Mouse (Mus musculus): ENCODE data around the gene Kbtbd4. TPM values are rescaled to one million over a fixed set of nuclear protein-coding genes. Genes with fewer than 3 reads are reported as not detected.
A peak's percentile ranks its signal among the peaks of the same experiment; 100 is the strongest.

Gene Kbtbd4
- total and polyA plus RNA-seq, 3 experiments: 21.9 to 23.1 TPM; not detected in 1

DNA sequence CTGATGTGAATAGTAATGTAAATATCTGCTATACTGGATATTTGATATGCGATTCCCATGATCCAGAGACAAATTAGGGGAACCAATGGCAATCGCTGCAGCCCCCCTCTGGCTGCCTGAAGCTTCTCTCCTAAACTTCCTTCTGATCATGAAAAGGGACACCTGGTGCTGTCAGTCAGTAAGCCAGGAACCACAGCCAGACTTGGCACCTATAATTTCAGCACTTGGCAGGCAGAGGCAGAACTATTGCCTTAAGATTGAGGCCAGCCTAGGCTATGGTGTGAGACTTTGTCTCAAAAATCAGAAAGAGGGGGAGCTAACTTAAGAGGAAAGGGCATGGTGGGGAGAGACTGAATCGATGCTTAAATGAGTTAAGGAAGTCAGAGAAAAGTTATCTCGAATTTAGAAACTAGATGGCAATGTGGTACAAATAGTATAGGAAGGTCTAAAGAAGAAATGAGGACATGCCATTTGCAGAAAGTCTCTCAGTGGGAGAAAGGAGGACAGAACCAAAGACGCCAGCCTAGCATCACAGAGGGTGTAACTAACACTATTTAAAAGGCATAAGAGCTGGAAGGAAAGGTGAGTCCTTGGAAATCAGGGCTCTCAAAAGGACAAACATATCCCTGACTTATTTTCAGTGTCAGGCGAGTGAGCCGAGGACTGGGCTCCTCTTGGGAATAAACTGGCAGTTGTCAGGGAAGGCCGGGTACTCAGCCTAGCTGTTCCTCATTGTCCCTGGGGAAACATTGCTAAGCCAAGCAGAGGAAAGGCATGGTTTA, 33.2 kb upstream of the Kbtbd4 start:
- no peaks in the 10 kb centered on the region for H3K27me3 ChIP-seq (ENCODE audit: control insufficient read depth in 1 of 2, insufficient read depth in 2 of 2, low read length in 2 of 2)
- TF ChIP-seq RAD21 (IDR thresholded peaks at IDR 0.05; ENCODE audit: low read depth, low read length): peak; percentile 45
- no peak for TF ChIP-seq CHD2 (IDR thresholded peaks at IDR 0.05; ENCODE audit: low read length)
- no peak for TF ChIP-seq MAFK (IDR thresholded peaks at IDR 0.05; ENCODE audit: borderline replicate concordance, low read depth, low read length)
- TF ChIP-seq RCOR1 (IDR thresholded peaks at IDR 0.05; ENCODE audit: low read depth, low read length): 0 out of 2 replicates have a peak, but pooled peaks have one; percentile 12
- no peak for TF ChIP-seq ZNF384 (IDR thresholded peaks at IDR 0.05; ENCODE audit: low read depth, low read length)
- TF ChIP-seq POLR2AphosphoS2 (IDR thresholded peaks at IDR 0.05; ENCODE audit: low read length): no peak
- peak; percentile 34; the same call in 1 of the 2 replicates for TF ChIP-seq SMC3 (IDR thresholded peaks at IDR 0.05; ENCODE audit: low read depth, low read length)
- TF ChIP-seq CTCF (IDR thresholded peaks at IDR 0.05 in 2 of 3, conservative IDR thresholded peaks at IDR 0.05 in 1 of 3; ENCODE audit: control insufficient read depth in 1 of 3, insufficient read depth in 1 of 3, low read depth in 2 of 3, low read length in 3 of 3, poor library complexity in 1 of 3, severe bottlenecking in 1 of 3): peak in 1 of 3 experiments; percentile 38; a peak in 2 of 6 replicates
- peak; percentile 31; the same call in 1 of the 2 replicates for TF ChIP-seq ZC3H11A (IDR thresholded peaks at IDR 0.05; ENCODE audit: low read depth, low read length)
- no peak for TF ChIP-seq MYB (IDR thresholded peaks at IDR 0.05; ENCODE audit: low read depth, low read length)
- H3K79me2 ChIP-seq (ENCODE audit: control insufficient read depth, insufficient read depth, low read length, poor library complexity): no peaks in the 10 kb centered on the region
- no peak for DNase-seq (ENCODE audit: low read depth, low spot score)
- no peak overlapping the region for H3K27ac ChIP-seq (ENCODE audit: control insufficient read depth, low read depth, low read length)
- H3K36me3 ChIP-seq (ENCODE audit: control insufficient read depth in 1 of 2, insufficient read depth in 2 of 2, low read length in 2 of 2): peaks cover 0 to 27% of the 10 kb centered on the region in 2 experiments; a peak in 3 of 4 replicates
- H3K4me3 ChIP-seq (ENCODE audit: control insufficient read depth in 1 of 2, insufficient read depth in 1 of 2, low read depth in 2 of 2, low read length in 2 of 2): no peak overlapping the region
- H3K4me1 ChIP-seq (ENCODE audit: control insufficient read depth in 1 of 2, insufficient read depth in 2 of 2, low read length in 2 of 2): peaks cover 20 to 32% of the 10 kb centered on the region in 2 experiments
- H3K9ac ChIP-seq (ENCODE audit: control insufficient read depth, low read depth, low read length, poor library complexity, severe bottlenecking): no peak overlapping the region
- H3K9me3 ChIP-seq (replicated peaks; ENCODE audit: insufficient read depth, low read length): no peaks in the 10 kb centered on the region

DNA sequence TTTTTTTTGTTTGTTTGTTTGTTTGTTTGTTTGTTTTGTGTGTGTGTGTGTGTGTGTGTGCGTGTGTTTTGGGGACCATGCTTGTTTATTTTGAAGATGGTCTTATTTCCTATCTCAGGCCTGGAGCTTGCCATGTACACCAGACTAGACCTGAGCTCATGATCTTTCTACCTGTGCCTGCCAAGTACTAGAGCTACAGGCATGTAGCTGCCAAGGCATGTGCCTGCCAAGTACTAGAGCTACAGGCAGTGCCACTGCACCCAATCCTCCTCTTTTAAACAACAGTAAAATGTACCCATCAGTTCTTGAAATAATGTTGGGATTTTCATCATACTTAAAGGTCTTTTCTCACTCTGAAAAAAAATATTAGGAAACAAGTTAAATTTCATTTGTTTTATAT, 30.5 kb upstream of the Kbtbd4 start:
- no peaks in the 10 kb centered on the region for H3K9me3 ChIP-seq (replicated peaks; ENCODE audit: insufficient read depth, low read length)
- H3K4me3 ChIP-seq (ENCODE audit: control insufficient read depth in 1 of 2, insufficient read depth in 1 of 2, low read depth in 2 of 2, low read length in 2 of 2): no peak overlapping the region
- no peaks in the 10 kb centered on the region for H3K27me3 ChIP-seq (ENCODE audit: control insufficient read depth in 1 of 2, insufficient read depth in 2 of 2, low read length in 2 of 2)
- H3K27ac ChIP-seq (ENCODE audit: control insufficient read depth, low read depth, low read length): no peak overlapping the region
- peaks cover 0 to 29% of the 10 kb centered on the region in 2 experiments; a peak in 2 of 4 replicates for H3K36me3 ChIP-seq (ENCODE audit: control insufficient read depth in 1 of 2, insufficient read depth in 2 of 2, low read length in 2 of 2)
- H3K9ac ChIP-seq (ENCODE audit: control insufficient read depth, low read depth, low read length, poor library complexity, severe bottlenecking): no peak overlapping the region
- peaks cover 21 to 40% of the 10 kb centered on the region in 2 experiments for H3K4me1 ChIP-seq (ENCODE audit: control insufficient read depth in 1 of 2, insufficient read depth in 2 of 2, low read length in 2 of 2)
- TF ChIP-seq GABPA (IDR thresholded peaks at IDR 0.05; ENCODE audit: low read depth, low read length): no peak
- no peak for TF ChIP-seq MAFK (IDR thresholded peaks at IDR 0.05; ENCODE audit: borderline replicate concordance, low read depth, low read length)
- no peak for TF ChIP-seq TBP (IDR thresholded peaks at IDR 0.05; ENCODE audit: low read depth, low read length)
- TF ChIP-seq GATA1 (IDR thresholded peaks at IDR 0.05; ENCODE audit: low read depth, low read length): no peak
- TF ChIP-seq EP300 (IDR thresholded peaks at IDR 0.05; ENCODE audit: low read depth in 1 of 2, low read length in 2 of 2): no peak
- TF ChIP-seq NRF1 (IDR thresholded peaks at IDR 0.05; ENCODE audit: insufficient read depth, low read depth, low read length, poor library complexity, severe bottlenecking): no peak
- no peak for TF ChIP-seq CHD1 (IDR thresholded peaks at IDR 0.05; ENCODE audit: low read depth, low read length)
- no peak for TF ChIP-seq POLR2A (IDR thresholded peaks at IDR 0.05; ENCODE audit: control insufficient read depth in 1 of 2, insufficient read depth in 1 of 2, low read depth in 1 of 2, low read length in 2 of 2, poor library complexity in 1 of 2)
- TF ChIP-seq ZKSCAN1 (IDR thresholded peaks at IDR 0.05; ENCODE audit: low read depth, low read length): no peak
- TF ChIP-seq JUND (IDR thresholded peaks at IDR 0.05; ENCODE audit: low read depth, low read length): no peak
- TF ChIP-seq MEF2A (IDR thresholded peaks at IDR 0.05; ENCODE audit: extremely low read depth, insufficient replicate concordance, low read depth, low read length, poor library complexity, severe bottlenecking): no peak
- TF ChIP-seq SIN3A (IDR thresholded peaks at IDR 0.05; ENCODE audit: low read length): no peak
- no peak for TF ChIP-seq ZC3H11A (IDR thresholded peaks at IDR 0.05; ENCODE audit: low read depth, low read length)
- no peaks in the 10 kb centered on the region for H3K79me2 ChIP-seq (ENCODE audit: control insufficient read depth, insufficient read depth, low read length, poor library complexity)
- DNase-seq (ENCODE audit: low read depth, low spot score): no peak
